Mouse (Mus musculus) intestine, embryonic 14.5 days (tissue): ENCODE results near the gene B430305J03Rik. TPM values are rescaled to one million over a fixed set of nuclear protein-coding genes. Genes with fewer than 3 reads are reported as not detected.
A peak's percentile ranks its signal among the peaks of the same experiment; 100 is the strongest.

Source experiments
- ATAC-seq: fragments of 200-750 bp; cut with Nextera tagmentation; replicated peaks from 2 replicates; pipeline ENCODE4 v1.8.0; 2017; ENCODE audit warnings: low read depth, moderate number of reproducible peaks, moderate TSS enrichment, moderate library complexity; ENCODE audit not compliant: low FRiP score, low TSS enrichment
- DNase-seq: peaks from one replicate; pipeline ENCODE4 v3.0.0-alpha.2; 2018; ENCODE audit warnings: low spot score
- H3K27ac ChIP-seq: fragments of 300-500 bp; sonication (generic); 2 replicates; pipeline ENCODE4 v1.5.1; 2014; ENCODE audit warnings: low read depth, mild to moderate bottlenecking, control low read depth
- H3K27me3 ChIP-seq: fragments of 300-500 bp; sonication (generic); replicated peaks from 2 replicates; pipeline ENCODE4 v1.6.1; 2014; ENCODE audit warnings: low read length, control low read depth; ENCODE audit not compliant: control insufficient read depth, insufficient read depth
- H3K36me3 ChIP-seq: fragments of 300-500 bp; sonication (generic); 2 replicates; pipeline ENCODE4 v1.6.1; 2014; ENCODE audit warnings: low read length, control low read depth; ENCODE audit not compliant: control insufficient read depth, insufficient read depth
- H3K4me1 ChIP-seq: fragments of 300-500 bp; sonication (generic); replicated peaks from 2 replicates; pipeline ENCODE4 v1.6.1; 2014; ENCODE audit warnings: low read length, control low read depth, mixed read lengths; ENCODE audit not compliant: control insufficient read depth, insufficient read depth
- H3K4me2 ChIP-seq: fragments of 300-500 bp; sonication (generic); 2 replicates; pipeline ENCODE4 v1.6.1; 2014; ENCODE audit warnings: low read length
- H3K4me3 ChIP-seq: fragments of 300-500 bp; sonication (generic); 2 replicates; pipeline ENCODE4 v1.5.1; 2014; ENCODE audit warnings: low read depth, low read length, control low read depth, mixed read lengths
- H3K9ac ChIP-seq: fragments of 300-500 bp; sonication (generic); 2 replicates; pipeline ENCODE4 v1.6.1; 2014; ENCODE audit warnings: mild to moderate bottlenecking, low read length
- H3K9me3 ChIP-seq: fragments of 300-500 bp; sonication (generic); 2 replicates; pipeline ENCODE4 v1.6.1; 2016; ENCODE audit warnings: low read length, control low read depth; ENCODE audit not compliant: control insufficient read depth
- WGBS: fragments of 180-500 bp; shearing (Covaris S2); extraction: QIAGEN DNeasy Blood & Tissue Kit; methylation state at CpG from one replicate; pipeline ENCODE4 v1.1.7; 2014; 5-methylcytosine and 5-hydroxymethylcytosine counted together
- polyA plus RNA-seq: library from polyadenylated mRNA; unstranded; fragments of >200 nt; fragmentation: Nextera tagmentation; extraction: Ambion mirVana; gene quantifications from 2 replicates; pipeline ENCODE4 v1.2.1, GENCODE M21; 2014

B430305J03Rik gene
- polyA plus RNA-seq, result not detected in 2 replicates

DNA sequence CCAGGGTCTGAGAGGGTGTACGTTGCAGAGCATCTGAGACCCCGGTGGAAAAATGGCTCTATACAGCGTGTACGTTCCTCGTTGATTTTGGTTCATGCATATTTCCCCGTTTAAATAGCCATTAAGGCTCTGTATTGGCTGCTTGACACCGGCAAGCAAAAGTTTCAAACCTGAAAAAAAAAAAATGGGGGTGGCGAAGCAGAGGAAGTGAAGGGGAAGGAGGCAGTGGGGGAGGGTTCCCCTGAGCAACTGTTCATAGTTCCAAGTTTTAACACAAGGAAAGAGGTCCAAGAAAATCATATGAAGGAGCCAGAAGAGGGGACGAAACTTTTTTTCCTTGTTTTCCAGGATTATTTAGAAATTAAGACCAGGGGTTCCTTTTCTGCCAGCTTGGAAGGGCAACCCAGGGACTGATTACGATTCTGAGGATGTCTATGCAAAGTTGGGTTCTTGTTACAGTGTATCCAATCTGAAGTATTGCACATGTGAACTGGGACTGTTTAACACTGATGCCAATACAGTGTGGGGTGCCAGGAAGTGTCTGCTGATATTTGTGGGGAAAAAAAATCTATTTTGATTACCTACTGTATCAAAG is at the start of gene B430305J03Rik:
B430305J03Rik (minus strand) TSS at position 173 of the 595 bp plus-strand sequence.
- Histone ChIP-seq H3K4me2 (peak within 1 kb of the TSS; percentile 77), H3K4me1 (peaks cover 11% of the 10 kb centered on the region; the same call in 1 of the 2 replicates), H3K27ac (peak within 1 kb of the TSS; percentile 87), H3K36me3 (no peaks in the 10 kb centered on the region), H3K9ac (peak within 1 kb of the TSS; percentile 82), H3K9me3 (no peaks in the 10 kb centered on the region), H3K27me3 (no peaks in the 10 kb centered on the region), H3K4me3 (peak within 1 kb of the TSS; percentile 93)
- ATAC-seq, result no peak
- no peak for DNase-seq
- WGBS, result 4% methylated on average over 10 of the region's 10 CpGs

DNA sequence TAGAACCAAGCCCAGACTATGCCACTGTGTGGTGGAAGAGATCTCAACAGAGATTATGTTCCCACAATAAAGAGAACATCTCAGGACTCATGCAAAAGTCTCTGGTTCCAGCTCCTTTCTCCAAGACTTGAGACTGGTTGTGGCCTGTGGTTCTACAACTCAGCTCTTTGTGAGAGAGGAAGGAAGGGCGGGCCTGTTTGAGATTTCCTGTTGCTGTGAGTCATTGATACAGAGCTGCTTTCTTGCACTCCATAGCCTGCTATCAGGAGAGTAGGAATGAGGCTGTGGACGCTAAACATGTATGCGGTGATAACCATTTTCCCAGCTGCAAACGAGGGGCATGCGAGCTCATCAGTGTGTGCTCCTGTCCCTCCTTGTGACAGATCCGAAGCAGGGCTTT is 43.9 kb upstream of the B430305J03Rik start:
- H3K27ac ChIP-seq, result no peak overlapping the region
- no peaks in the 10 kb centered on the region for H3K4me1 ChIP-seq
- H3K9me3 ChIP-seq, result no peaks in the 10 kb centered on the region
- WGBS, result 78% methylated on average over 6 of the region's 6 CpGs
- no peak overlapping the region for H3K4me3 ChIP-seq
- no peak overlapping the region for H3K4me2 ChIP-seq
- ATAC-seq (no peak), DNase-seq (no peak)
- no peak overlapping the region for H3K9ac ChIP-seq
- H3K27me3 ChIP-seq, result no peaks in the 10 kb centered on the region
- H3K36me3 ChIP-seq, result no peaks in the 10 kb centered on the region

- 87% methylated on average over 4 of the region's 4 CpGs for WGBS
- ATAC-seq (no peak), DNase-seq (no peak)
- Histone ChIP-seq H3K27me3 (no peaks in the 10 kb centered on the region), H3K4me1 (no peaks in the 10 kb centered on the region), H3K9me3 (no peaks in the 10 kb centered on the region), H3K4me3 (no peak overlapping the region), H3K36me3 (no peaks in the 10 kb centered on the region), H3K9ac (no peak overlapping the region), H3K4me2 (no peak overlapping the region), H3K27ac (no peak overlapping the region)
These were observed 41.2 kb upstream of the B430305J03Rik start for GRCm38 (mm10) chr3:61406921-61407320.

GRCm38 (mm10) chr3:61400823-61401387 is 35.2 kb upstream of the B430305J03Rik start:
- no peaks in the 10 kb centered on the region for H3K9me3 ChIP-seq
- WGBS, result 43% methylated on average over 1 of the region's 1 CpGs
- no peaks in the 10 kb centered on the region for H3K36me3 ChIP-seq
- DNase-seq (no peak), ATAC-seq (no peak)
- H3K4me2 ChIP-seq, result no peak overlapping the region
- H3K4me3 ChIP-seq, result no peak overlapping the region
- no peaks in the 10 kb centered on the region for H3K4me1 ChIP-seq
- H3K9ac ChIP-seq, result no peak overlapping the region
- H3K27ac ChIP-seq, result no peak overlapping the region
- no peaks in the 10 kb centered on the region for H3K27me3 ChIP-seq

- no peaks in the 10 kb centered on the region for H3K27me3 ChIP-seq
- H3K27ac ChIP-seq, result no peak overlapping the region
- H3K4me1 ChIP-seq, result no peaks in the 10 kb centered on the region
- DNase-seq (no peak), ATAC-seq (no peak)
- no peak overlapping the region for H3K9ac ChIP-seq
- H3K36me3 ChIP-seq, result no peaks in the 10 kb centered on the region
- H3K4me2 ChIP-seq, result no peak overlapping the region
- WGBS, result 77% methylated on average over 2 of the region's 2 CpGs
- H3K9me3 ChIP-seq, result no peaks in the 10 kb centered on the region
- H3K4me3 ChIP-seq, result no peak overlapping the region
These were observed 31.0 kb upstream of the B430305J03Rik start for GRCm38 (mm10) chr3:61396728-61397127.

- Histone ChIP-seq H3K27ac (no peak overlapping the region), H3K9me3 (no peaks in the 10 kb centered on the region), H3K4me1 (no peaks in the 10 kb centered on the region), H3K36me3 (no peaks in the 10 kb centered on the region), H3K27me3 (no peaks in the 10 kb centered on the region), H3K4me3 (no peak overlapping the region), H3K9ac (no peak overlapping the region), H3K4me2 (no peak overlapping the region)
- DNase-seq (no peak), ATAC-seq (no peak)
- WGBS, result 86% methylated on average over 3 of the region's 3 CpGs
These were observed 29.6 kb upstream of the B430305J03Rik start for GRCm38 (mm10) chr3:61395382-61395781.

DNA sequence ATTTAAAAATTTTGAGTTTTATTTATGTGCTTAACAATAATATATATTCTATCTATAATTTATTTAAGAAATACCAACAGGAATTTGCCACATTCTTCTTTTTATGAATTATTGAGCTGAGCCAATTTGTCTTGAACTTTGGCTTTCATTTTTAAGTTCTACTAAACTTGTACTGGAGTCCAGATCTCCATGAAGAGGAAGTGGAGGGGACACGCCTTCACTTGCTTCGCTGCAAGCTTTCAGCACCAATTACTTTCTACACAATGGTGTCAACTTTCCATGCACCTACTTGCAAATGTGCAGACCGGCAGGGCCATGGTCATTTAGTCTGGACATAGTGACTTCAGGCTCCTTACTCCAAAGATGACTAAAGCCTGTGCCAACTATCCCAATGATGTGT is 27.8 kb upstream of the B430305J03Rik start:
- H3K4me1 ChIP-seq, result no peaks in the 10 kb centered on the region
- H3K27me3 ChIP-seq, result no peaks in the 10 kb centered on the region
- H3K4me3 ChIP-seq, result no peak overlapping the region
- H3K36me3 ChIP-seq, result no peaks in the 10 kb centered on the region
- H3K4me2 ChIP-seq, result no peak overlapping the region
- ATAC-seq, result no peak
- WGBS, result 74% methylated on average over 3 of the region's 3 CpGs
- no peaks in the 10 kb centered on the region for H3K9me3 ChIP-seq
- no peak overlapping the region for H3K27ac ChIP-seq
- DNase-seq, result no peak
- H3K9ac ChIP-seq, result no peak overlapping the region

DNA sequence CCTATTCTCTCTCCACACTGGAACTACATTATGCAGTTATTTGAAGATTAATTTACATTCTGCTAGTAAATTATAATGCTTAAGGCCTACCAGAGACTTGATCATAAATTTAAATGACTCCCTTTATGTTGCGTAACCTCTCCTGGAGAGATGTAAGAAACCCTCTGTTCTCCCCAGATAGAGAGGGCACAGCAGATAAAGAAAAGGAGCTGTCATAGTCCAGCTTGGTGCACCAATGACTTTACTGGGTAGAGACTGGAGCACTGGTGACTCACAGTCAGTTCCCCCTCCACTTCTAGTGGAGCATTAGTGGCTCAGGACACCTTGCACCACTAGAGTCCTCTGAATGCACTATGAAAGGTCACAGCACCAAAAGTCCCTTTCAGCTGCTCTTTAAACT is 27.1 kb upstream of the B430305J03Rik start:
- Histone ChIP-seq H3K36me3 (no peaks in the 10 kb centered on the region), H3K27me3 (no peaks in the 10 kb centered on the region), H3K27ac (no peak overlapping the region), H3K4me2 (no peak overlapping the region), H3K4me3 (no peak overlapping the region), H3K9me3 (no peaks in the 10 kb centered on the region), H3K9ac (no peak overlapping the region), H3K4me1 (no peaks in the 10 kb centered on the region)
- DNase-seq, result no peak
- ATAC-seq, result no peak
- 79% methylated on average over 1 of the region's 1 CpGs for WGBS

GRCm38 (mm10) chr3:61391564-61391963 is 25.8 kb upstream of the B430305J03Rik start:
- Histone ChIP-seq H3K9ac (no peak overlapping the region), H3K27me3 (no peaks in the 10 kb centered on the region), H3K4me1 (no peaks in the 10 kb centered on the region), H3K36me3 (no peaks in the 10 kb centered on the region), H3K4me3 (no peak overlapping the region), H3K27ac (no peak overlapping the region), H3K4me2 (no peak overlapping the region), H3K9me3 (no peaks in the 10 kb centered on the region)
- no peak for DNase-seq
- no peak for ATAC-seq
- 72% methylated on average over 4 of the region's 4 CpGs for WGBS
